Mouse (Mus musculus): ENCODE results near the gene Pdha2. TPM values are rescaled to one million over a fixed set of nuclear protein-coding genes. Genes with fewer than 3 reads are reported as not detected.

Pdha2 gene
- polyA plus RNA-seq (2016; fragmentation: Nextera tagmentation; extraction: Ambion mirVana) = not detected in 2 replicates

- Histone ChIP-seq H3K4me1 (no peaks in the 10 kb centered on the region), H3K27me3 (replicated peaks) (no peaks in the 10 kb centered on the region), H3K9ac (no peak within 1 kb of the TSS), H3K4me2 (no peak within 1 kb of the TSS), H3K27ac (no peak within 1 kb of the TSS), H3K9me3 (replicated peaks) (no peaks in the 10 kb centered on the region), H3K4me3 (no peak within 1 kb of the TSS), H3K36me3 (no peaks in the 10 kb centered on the region)
- WGBS (ENCODE audit: insufficient replicate concordance) = 74% methylated on average over 5 of the region's 5 CpGs
- no peak for ATAC-seq
Measured at GRCm38 (mm10) chr3:141212255-141212654, at the start of gene Pdha2. TSS of gene Pdha2 (minus strand) at chr3:141212355.

GRCm38 (mm10) chr3:141260518-141260917 lies 48.4 kb upstream of the Pdha2 start:
- no peak for ATAC-seq
- H3K4me3 ChIP-seq = no peak overlapping the region
- no peak overlapping the region for H3K4me2 ChIP-seq
- H3K9me3 ChIP-seq (replicated peaks) = no peaks in the 10 kb centered on the region
- H3K4me1 ChIP-seq = no peaks in the 10 kb centered on the region
- H3K27ac ChIP-seq = no peak overlapping the region
- H3K27me3 ChIP-seq (replicated peaks) = no peaks in the 10 kb centered on the region
- no peak overlapping the region for H3K9ac ChIP-seq
- no peaks in the 10 kb centered on the region for H3K36me3 ChIP-seq
- WGBS (ENCODE audit: insufficient replicate concordance) = 55% methylated on average over 1 of the region's 1 CpGs

DNA sequence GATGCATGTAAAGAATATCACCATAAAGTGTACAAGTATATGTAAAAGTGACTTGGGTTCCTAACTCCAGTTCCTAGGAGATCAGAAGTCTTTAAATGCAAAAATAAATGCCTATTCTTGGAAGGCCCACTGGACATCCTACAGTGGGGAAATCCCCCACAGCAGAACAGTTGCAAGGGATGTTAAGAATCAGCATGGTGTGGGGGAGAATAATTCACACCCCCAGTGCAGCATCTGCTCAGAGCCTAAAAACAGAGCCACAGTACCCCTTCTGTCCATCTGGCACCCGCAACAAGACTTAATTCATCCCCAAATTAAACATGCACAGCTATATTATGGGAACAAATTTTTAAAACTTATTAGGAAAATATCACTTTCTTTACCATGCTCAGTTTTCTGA lies 39.3 kb upstream of the Pdha2 start:
- WGBS (ENCODE audit: insufficient replicate concordance) = 68% methylated on average over 1 of the region's 1 CpGs

DNA sequence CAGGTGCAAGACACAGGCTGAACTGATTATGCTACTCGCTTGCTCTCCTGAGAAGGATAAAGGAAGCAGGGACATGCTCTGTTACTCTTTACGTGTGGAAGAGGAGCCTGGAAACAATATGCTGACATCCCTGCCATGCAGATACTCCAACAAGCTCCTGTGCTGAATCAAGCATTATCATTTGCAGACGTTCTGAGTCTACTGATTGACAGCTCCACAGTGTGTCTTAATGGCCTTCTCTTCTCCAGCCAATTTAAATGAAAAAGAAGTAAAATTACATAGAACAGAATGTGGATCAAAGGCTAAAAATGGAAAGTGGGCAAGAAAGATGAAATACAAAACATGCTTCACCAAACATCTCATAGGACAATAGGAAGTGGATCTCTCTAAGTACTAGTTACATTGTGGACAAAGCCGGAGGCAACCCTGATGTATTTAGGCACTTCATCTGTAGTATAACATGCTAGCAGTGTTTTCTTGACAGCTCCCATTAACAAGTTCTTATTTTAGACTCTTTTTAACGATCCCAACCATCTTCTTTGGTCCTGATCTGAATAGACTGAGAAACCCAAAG lies 32.7 kb upstream of the Pdha2 start:
- no peak overlapping the region for H3K4me2 ChIP-seq
- no peaks in the 10 kb centered on the region for H3K27me3 ChIP-seq (replicated peaks)
- no peaks in the 10 kb centered on the region for H3K4me1 ChIP-seq
- 53% methylated on average over 5 of the region's 5 CpGs for WGBS (ENCODE audit: insufficient replicate concordance)
- H3K9ac ChIP-seq = no peak overlapping the region
- no peak overlapping the region for H3K4me3 ChIP-seq
- H3K27ac ChIP-seq = no peak overlapping the region
- no peak for ATAC-seq
- no peaks in the 10 kb centered on the region for H3K9me3 ChIP-seq (replicated peaks)
- no peaks in the 10 kb centered on the region for H3K36me3 ChIP-seq

More for the DNA sequence above, 39.3 kb upstream of the Pdha2 start:
- no peaks in the 10 kb centered on the region for H3K36me3 ChIP-seq
- no peaks in the 10 kb centered on the region for H3K27me3 ChIP-seq (replicated peaks)
- no peak overlapping the region for H3K4me2 ChIP-seq
- no peaks in the 10 kb centered on the region for H3K9me3 ChIP-seq (replicated peaks)
- H3K9ac ChIP-seq = no peak overlapping the region
- ATAC-seq = no peak
- H3K4me3 ChIP-seq = no peak overlapping the region
- no peak overlapping the region for H3K27ac ChIP-seq
- no peaks in the 10 kb centered on the region for H3K4me1 ChIP-seq

- Histone ChIP-seq H3K9me3 (replicated peaks) (no peaks in the 10 kb centered on the region), H3K36me3 (no peaks in the 10 kb centered on the region), H3K27me3 (replicated peaks) (no peaks in the 10 kb centered on the region), H3K4me3 (no peak overlapping the region), H3K4me1 (no peaks in the 10 kb centered on the region), H3K4me2 (no peak overlapping the region), H3K27ac (no peak overlapping the region), H3K9ac (no peak overlapping the region)
- no peak for ATAC-seq
- 54% methylated on average over 2 of the region's 2 CpGs for WGBS (ENCODE audit: insufficient replicate concordance)
Measured at GRCm38 (mm10) chr3:141238071-141238470, 25.9 kb upstream of the Pdha2 start.

DNA sequence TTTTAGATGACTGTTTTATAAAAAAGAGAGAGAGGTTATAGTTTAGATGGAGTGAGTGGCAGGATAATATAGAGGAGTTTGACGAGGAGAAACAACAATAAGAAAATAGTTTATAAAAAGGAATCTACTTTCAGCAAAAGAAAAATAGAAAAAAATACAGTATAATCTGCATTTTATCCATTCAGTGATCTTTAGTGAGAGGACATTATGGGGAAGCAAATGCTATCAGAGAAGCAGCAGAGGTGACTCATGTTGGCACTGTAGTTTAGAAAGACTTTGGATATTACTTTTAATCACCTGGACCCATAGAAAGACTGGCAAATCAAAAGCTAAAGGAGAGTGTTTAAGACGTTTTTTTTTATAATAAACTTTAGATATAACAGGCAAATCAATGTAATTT lies 17.0 kb upstream of the Pdha2 start:
- no peak overlapping the region for H3K27ac ChIP-seq
- H3K9me3 ChIP-seq (replicated peaks) = no peaks in the 10 kb centered on the region
- WGBS (ENCODE audit: insufficient replicate concordance) = 37% methylated on average over 2 of the region's 2 CpGs
- H3K36me3 ChIP-seq = no peaks in the 10 kb centered on the region
- no peak overlapping the region for H3K9ac ChIP-seq
- H3K4me1 ChIP-seq = no peaks in the 10 kb centered on the region
- H3K4me2 ChIP-seq = no peak overlapping the region
- H3K27me3 ChIP-seq (replicated peaks) = no peaks in the 10 kb centered on the region
- H3K4me3 ChIP-seq = no peak overlapping the region
- no peak for ATAC-seq

DNA sequence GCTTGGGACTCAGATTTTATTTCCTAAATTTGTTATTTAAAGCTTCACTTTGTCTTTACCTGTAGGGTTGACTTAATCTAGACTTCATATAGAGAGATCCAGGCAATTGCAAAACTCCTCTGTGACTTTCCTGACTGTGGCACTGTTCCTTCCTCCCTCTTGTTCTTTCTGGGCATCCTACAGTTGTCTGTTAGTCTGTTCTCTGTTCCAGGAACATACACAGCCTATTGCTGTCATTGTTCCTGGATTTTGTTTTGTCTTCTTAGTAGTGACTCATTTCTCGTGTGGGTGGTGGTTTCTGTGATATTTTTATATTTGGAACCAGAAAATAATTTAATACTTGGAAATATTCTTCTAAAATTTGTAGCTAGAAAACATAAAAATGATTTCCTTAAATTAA lies 10.2 kb upstream of the Pdha2 start:
- no peaks in the 10 kb centered on the region for H3K27me3 ChIP-seq (replicated peaks)
- 42% methylated on average over 1 of the region's 1 CpGs for WGBS (ENCODE audit: insufficient replicate concordance)
- H3K9ac ChIP-seq = no peak overlapping the region
- H3K4me1 ChIP-seq = no peaks in the 10 kb centered on the region
- ATAC-seq = no peak
- no peaks in the 10 kb centered on the region for H3K9me3 ChIP-seq (replicated peaks)
- no peak overlapping the region for H3K27ac ChIP-seq
- no peak overlapping the region for H3K4me2 ChIP-seq
- H3K4me3 ChIP-seq = no peak overlapping the region
- H3K36me3 ChIP-seq = no peaks in the 10 kb centered on the region

DNA sequence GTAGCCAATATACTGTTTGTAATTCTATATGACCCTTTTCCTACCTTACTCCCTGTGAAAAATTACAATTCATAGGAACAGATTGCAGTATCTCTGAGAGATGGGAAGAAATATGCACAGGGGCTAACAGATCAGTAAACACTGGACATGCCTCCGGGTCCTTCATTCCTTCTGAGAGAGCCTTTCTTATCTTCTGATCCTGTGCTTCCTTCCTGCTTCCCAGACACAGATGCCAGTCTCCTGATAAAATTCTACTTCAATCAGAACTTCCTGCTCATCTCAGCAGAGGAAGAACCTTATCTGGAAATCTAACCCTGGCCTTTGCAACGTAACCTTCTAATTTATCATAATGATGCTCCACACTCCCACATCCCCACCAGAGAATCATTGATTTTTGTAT lies 6.4 kb upstream of the Pdha2 start:
- Histone ChIP-seq H3K9me3 (replicated peaks) (no peaks in the 10 kb centered on the region), H3K4me3 (no peak overlapping the region), H3K9ac (no peak overlapping the region), H3K36me3 (no peaks in the 10 kb centered on the region), H3K4me2 (no peak overlapping the region), H3K27ac (no peak overlapping the region), H3K27me3 (replicated peaks) (no peaks in the 10 kb centered on the region), H3K4me1 (no peaks in the 10 kb centered on the region)
- ATAC-seq = no peak
- WGBS (ENCODE audit: insufficient replicate concordance) = 14% methylated on average over 2 of the region's 2 CpGs

DNA sequence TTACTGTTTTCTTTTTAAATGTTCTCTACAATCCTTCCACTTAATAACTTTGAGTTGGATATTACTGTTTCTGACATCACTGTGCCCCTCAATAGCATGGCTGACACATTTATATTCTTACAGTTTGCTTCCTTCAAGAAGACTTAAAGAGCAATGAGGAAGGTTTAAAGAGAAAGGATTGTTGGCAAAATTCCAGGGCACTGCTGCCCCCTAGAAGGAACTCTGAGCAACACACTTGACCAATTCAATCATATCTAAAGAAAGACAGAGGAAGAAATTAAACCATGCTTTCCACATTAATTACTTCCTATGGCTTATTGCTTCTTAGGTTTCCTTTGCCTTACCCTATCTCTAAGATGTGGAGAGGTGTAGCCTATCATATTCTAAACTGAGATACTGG lies 4.8 kb upstream of the Pdha2 start:
- Histone ChIP-seq H3K27ac (no peak overlapping the region), H3K36me3 (no peaks in the 10 kb centered on the region), H3K4me3 (no peak overlapping the region), H3K4me1 (no peaks in the 10 kb centered on the region), H3K27me3 (replicated peaks) (no peaks in the 10 kb centered on the region), H3K9me3 (replicated peaks) (no peaks in the 10 kb centered on the region), H3K4me2 (no peak overlapping the region), H3K9ac (no peak overlapping the region)
- no peak for ATAC-seq

DNA sequence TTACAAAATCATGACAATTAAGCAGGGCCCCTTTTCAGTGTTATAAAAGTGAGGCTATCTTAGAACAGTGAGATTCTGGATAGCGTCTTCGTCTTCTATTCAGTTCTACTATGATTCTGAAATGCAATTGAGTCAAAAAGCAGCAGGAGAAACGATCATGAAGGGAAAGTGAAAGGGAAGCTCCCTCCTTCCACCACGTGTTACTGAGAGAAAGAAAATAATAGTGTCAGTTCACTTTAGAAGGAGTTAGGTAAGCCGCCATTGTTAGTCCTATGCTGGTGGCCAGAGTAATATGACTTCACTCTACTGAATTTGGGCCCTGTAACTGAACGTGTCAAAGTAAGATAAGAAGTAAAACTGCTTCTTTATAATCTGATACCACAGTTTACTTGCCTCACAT lies 4.1 kb upstream of the Pdha2 start:
- 59% methylated on average over 6 of the region's 6 CpGs for WGBS (ENCODE audit: insufficient replicate concordance)
- Histone ChIP-seq H3K4me2 (no peak overlapping the region), H3K4me3 (no peak overlapping the region), H3K9ac (no peak overlapping the region), H3K27me3 (replicated peaks) (no peaks in the 10 kb centered on the region), H3K4me1 (no peaks in the 10 kb centered on the region), H3K9me3 (replicated peaks) (no peaks in the 10 kb centered on the region), H3K36me3 (no peaks in the 10 kb centered on the region), H3K27ac (no peak overlapping the region)
- no peak for ATAC-seq

- ATAC-seq = no peak
- Histone ChIP-seq H3K4me3 (no peak overlapping the region), H3K4me1 (no peaks in the 10 kb centered on the region), H3K9ac (no peak overlapping the region), H3K36me3 (no peaks in the 10 kb centered on the region), H3K27ac (no peak overlapping the region), H3K9me3 (replicated peaks) (no peaks in the 10 kb centered on the region), H3K27me3 (replicated peaks) (no peaks in the 10 kb centered on the region), H3K4me2 (no peak overlapping the region)
- WGBS (ENCODE audit: insufficient replicate concordance) = 62% methylated on average over 2 of the region's 2 CpGs
Measured at GRCm38 (mm10) chr3:141214789-141215188, 2.6 kb upstream of the Pdha2 start.

- Histone ChIP-seq H3K4me1 (no peaks in the 10 kb centered on the region), H3K4me3 (no peak overlapping the region), H3K27me3 (replicated peaks) (no peaks in the 10 kb centered on the region), H3K9me3 (replicated peaks) (no peaks in the 10 kb centered on the region), H3K4me2 (no peak overlapping the region), H3K9ac (no peak overlapping the region), H3K36me3 (no peaks in the 10 kb centered on the region), H3K27ac (no peak overlapping the region)
- ATAC-seq = no peak
Measured at GRCm38 (mm10) chr3:141214197-141214596, 2.0 kb upstream of the Pdha2 start.

- Histone ChIP-seq H3K9ac (no peak overlapping the region), H3K4me2 (no peak overlapping the region), H3K36me3 (no peaks in the 10 kb centered on the region), H3K4me1 (no peaks in the 10 kb centered on the region), H3K27ac (no peak overlapping the region), H3K27me3 (replicated peaks) (no peaks in the 10 kb centered on the region), H3K9me3 (replicated peaks) (no peaks in the 10 kb centered on the region), H3K4me3 (no peak overlapping the region)
- WGBS (ENCODE audit: insufficient replicate concordance) = 85% methylated on average over 17 of the region's 17 CpGs
- no peak for ATAC-seq
Measured at GRCm38 (mm10) chr3:141211644-141212043, 511 bp downstream of the Pdha2 start.
